Mouse (Mus musculus) kidney, adult 11 months (tissue): Measurements from ENCODE around the gene Immp2l.

Experiments
- DNase-seq: peaks from one replicate; pipeline ENCODE4 v3.0.0; 2022

The Immp2l gene

GRCm38 (mm10) chr12:41879412-41879811 is 855.5 kb downstream of the Immp2l start:
- DNase-seq: no peak

- no peak for DNase-seq
These were observed 856.9 kb downstream of the Immp2l start for GRCm38 (mm10) chr12:41880833-41881232.

GRCm38 (mm10) chr12:41908011-41908410 is 884.1 kb downstream of the Immp2l start:
- no peak for DNase-seq

GRCm38 (mm10) chr12:41911626-41912025 is 887.7 kb downstream of the Immp2l start:
- DNase-seq: no peak

- DNase-seq: no peak
These were observed 913.9 kb downstream of the Immp2l start for GRCm38 (mm10) chr12:41937751-41938150.

GRCm38 (mm10) chr12:41941853-41942252 is 918.0 kb downstream of the Immp2l start:
- no peak for DNase-seq

- no peak for DNase-seq
These were observed 920.3 kb downstream of the Immp2l start for GRCm38 (mm10) chr12:41944079-41944672.

GRCm38 (mm10) chr12:41946536-41946935 is 922.6 kb downstream of the Immp2l start:
- no peak for DNase-seq

- DNase-seq: no peak
These were observed 925.5 kb downstream of the Immp2l start for GRCm38 (mm10) chr12:41949409-41949808.

GRCm38 (mm10) chr12:41949841-41950241 is 926.0 kb downstream of the Immp2l start:
- no peak for DNase-seq

- no peak for DNase-seq
These were observed 926.8 kb downstream of the Immp2l start for GRCm38 (mm10) chr12:41950726-41951125.

GRCm38 (mm10) chr12:41961038-41961437 is 937.1 kb downstream of the Immp2l start:
- DNase-seq: no peak

- DNase-seq: no peak
These were observed 967.5 kb downstream of the Immp2l start for GRCm38 (mm10) chr12:41991408-41991807.
